Mouse (Mus musculus) thymus, adult 2 months (tissue): ENCODE results near the gene Eif2ak4. TPM values are rescaled to one million over a fixed set of nuclear protein-coding genes. Genes with fewer than 3 reads are reported as not detected.

ENCODE experiments used
- DNase-seq: peaks from one replicate; pipeline ENCODE4 v3.0.0; 2021
- H3K27ac ChIP-seq: fragments of 200-500 bp; 2 replicates; pipeline ENCODE4 v1.5.1; 2012; ENCODE audit warnings: low read length, control low read depth; ENCODE audit not compliant: control insufficient read depth, insufficient read depth
- H3K27me3 ChIP-seq: fragments of 200-500 bp; 2 replicates; pipeline ENCODE4 v1.6.1; 2012; ENCODE audit warnings: mild to moderate bottlenecking, low read length, moderate library complexity, mixed read lengths; ENCODE audit not compliant: control insufficient read depth, insufficient read depth
- H3K36me3 ChIP-seq: fragments of 200-500 bp; 2 replicates; pipeline ENCODE4 v1.6.1; 2012; ENCODE audit warnings: mild to moderate bottlenecking, low read length, moderate library complexity; ENCODE audit not compliant: control insufficient read depth, insufficient read depth
- H3K4me1 ChIP-seq: fragments of 200-500 bp; replicated peaks from 2 replicates; pipeline ENCODE4 v1.6.1; 2012; ENCODE audit warnings: low read length; ENCODE audit not compliant: control insufficient read depth, insufficient read depth
- H3K4me3 ChIP-seq: fragments of 200-500 bp; 2 replicates; pipeline ENCODE4 v1.5.1; 2012; ENCODE audit warnings: mild to moderate bottlenecking, low read length, control low read depth, moderate library complexity; ENCODE audit not compliant: control insufficient read depth, insufficient read depth
- CTCF ChIP-seq: fragments of 200-500 bp; IDR thresholded peaks from 2 replicates; pipeline ENCODE4 v1.5.1; 2012; ENCODE audit warnings: mild to moderate bottlenecking, control low read depth, low read length, moderate library complexity, borderline replicate concordance; ENCODE audit not compliant: control insufficient read depth, poor library complexity, insufficient read depth; ENCODE audit errors: extremely low read depth
- POLR2A ChIP-seq: fragments of 200-500 bp; IDR thresholded peaks from 2 replicates; pipeline ENCODE4 v1.6.1; 2012; ENCODE audit warnings: mild to moderate bottlenecking, low read length, control low read depth, moderate library complexity; ENCODE audit not compliant: control insufficient read depth, poor library complexity, insufficient read depth; ENCODE audit errors: extremely low read depth
- WGBS: fragments of 180-500 bp; shearing (Covaris S2); methylation state at CpG from one replicate; pipeline ENCODE4 v1.1.7; 2018; 5-methylcytosine and 5-hydroxymethylcytosine counted together
- polyA plus RNA-seq: library from polyadenylated mRNA; depleted of rRNA; stranded (reverse); fragments of >200 nt; gene quantifications from 2 replicates; pipeline ENCODE4 v1.2.3, GENCODE M21; 2012

Eif2ak4 gene
- polyA plus RNA-seq, 1 experiment, result 9.0 TPM

- 96% methylated on average over 5 of the region's 5 CpGs for WGBS
- Histone ChIP-seq H3K4me3 (no peak overlapping the region), H3K36me3 (peaks cover 4% of the 10 kb centered on the region; the same call in 1 of the 2 replicates), H3K27ac (no peak overlapping the region), H3K27me3 (no peaks in the 10 kb centered on the region), H3K4me1 (no peaks in the 10 kb centered on the region)
- no peak for DNase-seq
- no peak for TF ChIP-seq CTCF
- TF ChIP-seq POLR2A, result no peak
These were observed 53.8 kb downstream of the Eif2ak4 start for GRCm38 (mm10) chr2:118442172-118442571.

- Histone ChIP-seq H3K27me3 (no peaks in the 10 kb centered on the region), H3K4me3 (no peak overlapping the region), H3K4me1 (no peaks in the 10 kb centered on the region), H3K27ac (no peak overlapping the region), H3K36me3 (peaks cover 4% of the 10 kb centered on the region; the same call in 1 of the 2 replicates)
- WGBS, result 97% methylated on average over 4 of the region's 4 CpGs
- TF ChIP-seq CTCF, result no peak
- no peak for TF ChIP-seq POLR2A
- DNase-seq, result no peak
These were observed 54.3 kb downstream of the Eif2ak4 start for GRCm38 (mm10) chr2:118442723-118443122.

GRCm38 (mm10) chr2:118445696-118446674 is 57.6 kb downstream of the Eif2ak4 start:
- 0 out of 2 replicates have a peak, but pooled peaks cover 4% of the 10 kb centered on the region for H3K4me1 ChIP-seq
- TF ChIP-seq CTCF (no peak), POLR2A (no peak)
- 90% methylated on average over 13 of the region's 13 CpGs for WGBS
- no peak overlapping the region for H3K4me3 ChIP-seq
- no peak overlapping the region for H3K27ac ChIP-seq
- H3K27me3 ChIP-seq, result no peaks in the 10 kb centered on the region
- H3K36me3 ChIP-seq, result peaks cover 4% of the 10 kb centered on the region; the same call in 1 of the 2 replicates
- no peak for DNase-seq

- 97% methylated on average over 12 of the region's 12 CpGs for WGBS
- no peak for DNase-seq
- Histone ChIP-seq H3K27ac (no peak overlapping the region), H3K4me3 (no peak overlapping the region), H3K36me3 (peaks cover 4% of the 10 kb centered on the region; the same call in 1 of the 2 replicates), H3K4me1 (peaks cover 12% of the 10 kb centered on the region), H3K27me3 (no peaks in the 10 kb centered on the region)
- TF ChIP-seq POLR2A (no peak), CTCF (no peak)
These were observed 59.8 kb downstream of the Eif2ak4 start for GRCm38 (mm10) chr2:118448181-118448580.

- WGBS, result 98% methylated on average over 6 of the region's 6 CpGs
- H3K36me3 ChIP-seq, result no peaks in the 10 kb centered on the region
- no peak for DNase-seq
- H3K27me3 ChIP-seq, result no peaks in the 10 kb centered on the region
- H3K27ac ChIP-seq, result no peak overlapping the region
- H3K4me3 ChIP-seq, result no peak overlapping the region
- H3K4me1 ChIP-seq, result peaks cover 12% of the 10 kb centered on the region
- TF ChIP-seq CTCF (no peak), POLR2A (no peak)
These were observed 62.6 kb downstream of the Eif2ak4 start for GRCm38 (mm10) chr2:118451056-118451455.

GRCm38 (mm10) chr2:118457029-118457428 is 68.6 kb downstream of the Eif2ak4 start:
- DNase-seq, result no peak
- WGBS, result 98% methylated on average over 3 of the region's 3 CpGs
- Histone ChIP-seq H3K27me3 (no peaks in the 10 kb centered on the region), H3K27ac (no peak overlapping the region), H3K36me3 (no peaks in the 10 kb centered on the region), H3K4me3 (no peak overlapping the region), H3K4me1 (no peaks in the 10 kb centered on the region)
- no peak for TF ChIP-seq CTCF
- no peak for TF ChIP-seq POLR2A
